Mouse (Mus musculus): ENCODE measurements around the gene Nfkbib. TPM values are rescaled to one million over a fixed set of nuclear protein-coding genes. Genes with fewer than 3 reads are reported as not detected.

Gene Nfkbib
- polyA plus RNA-seq, 1 experiment from 2014 or later = 44.4 TPM

DNA sequence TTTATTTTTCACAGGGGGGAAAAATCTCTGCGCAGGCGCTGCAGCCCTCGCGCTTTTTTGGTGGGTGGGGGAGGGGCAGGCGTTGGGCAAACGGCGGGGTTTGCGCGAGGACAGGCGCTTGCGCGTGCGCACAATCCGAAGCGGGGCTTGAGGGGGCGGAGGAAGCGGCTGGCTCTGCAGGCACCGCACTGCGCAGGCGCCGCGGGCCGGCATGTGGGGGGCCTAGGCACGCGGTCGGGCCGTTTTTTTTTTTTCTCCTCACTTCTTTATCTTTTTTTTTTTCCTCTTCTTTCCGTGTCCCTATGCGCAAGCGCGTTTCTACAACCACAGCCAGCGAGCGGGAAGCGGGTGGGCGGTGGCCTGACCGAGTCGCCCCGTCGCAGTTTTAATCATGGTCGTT is 43.9 kb upstream of the Nfkbib start:
- ATAC-seq (ENCODE audit: insufficient number of reproducible peaks, low FRiP score, low TSS enrichment, low read depth) (no peak), DNase-seq (ENCODE audit: low spot score) (peak; percentile 94)
- Histone ChIP-seq H3K4me2 (ENCODE audit: low read depth, severe bottlenecking) (peak overlapping the region; percentile 90), H3K27ac (replicated peaks; ENCODE audit: low read depth, low read length) (peak overlapping the region; percentile 98), H3K4me1 (ENCODE audit: control insufficient read depth, insufficient read depth, low read length) (peaks cover 23% of the 10 kb centered on the region), H3K4me3 (ENCODE audit: low read depth, low read length) (peak overlapping the region; percentile 85), H3K36me3 (ENCODE audit: control insufficient read depth, insufficient read depth, low read length) (peaks cover 32% of the 10 kb centered on the region), H3K9ac (ENCODE audit: low read length) (peak overlapping the region; percentile 96), H3K27me3 (ENCODE audit: control insufficient read depth, insufficient read depth, low read length) (no peaks in the 10 kb centered on the region), H3K9me3 (ENCODE audit: control insufficient read depth, low read length) (no peaks in the 10 kb centered on the region)
- under 1% methylated on average over 40 of the region's 40 CpGs for WGBS

DNA sequence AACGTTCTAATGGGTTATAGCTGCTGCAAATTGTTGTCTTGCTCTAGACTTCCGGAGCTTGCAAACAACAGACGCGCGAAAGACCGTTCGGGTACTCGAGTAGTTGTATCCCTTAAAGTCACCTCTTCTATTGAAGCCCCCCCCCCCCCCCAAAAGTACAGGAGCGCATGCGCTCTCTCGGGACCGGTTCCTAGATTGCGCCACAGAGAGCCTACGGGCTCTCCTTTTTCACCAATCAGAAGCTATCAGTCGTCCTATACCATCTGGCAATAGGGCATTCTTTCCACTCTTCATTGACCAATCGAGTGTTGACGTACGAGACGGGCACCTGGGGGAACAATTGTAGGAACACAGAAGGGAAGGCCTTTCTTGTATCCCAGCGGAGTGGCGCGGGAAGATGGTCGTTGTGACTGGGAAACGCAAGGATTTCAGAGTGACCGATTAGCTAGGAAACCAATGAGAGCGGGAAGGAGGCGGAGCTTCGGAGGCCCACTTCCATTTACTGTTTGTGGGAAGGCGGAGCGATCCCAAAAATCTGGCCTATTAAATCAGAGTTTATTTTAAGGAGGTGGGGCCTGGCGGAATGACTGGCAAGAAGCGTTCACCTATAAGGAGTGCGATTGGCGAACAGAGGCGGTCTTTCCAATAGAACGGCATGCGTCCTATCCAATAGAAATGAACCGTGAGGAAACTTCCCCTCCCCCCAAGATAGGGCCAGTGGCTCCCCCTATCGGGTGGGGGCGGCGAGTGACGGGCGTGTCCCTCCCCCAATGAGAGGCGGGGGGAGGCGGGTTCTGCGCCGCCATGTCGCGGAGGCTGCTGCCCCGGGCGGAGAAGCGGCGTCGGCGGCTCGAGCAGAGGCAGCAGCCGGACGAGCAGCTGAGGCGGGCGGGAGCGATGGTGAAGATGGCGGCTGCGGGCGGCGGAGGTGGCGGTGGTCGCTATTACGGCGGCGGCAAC is 43.1 kb upstream of the Nfkbib start:
- Histone ChIP-seq H3K4me3 (ENCODE audit: low read depth, low read length) (peak overlapping the region; percentile 85), H3K9me3 (ENCODE audit: control insufficient read depth, low read length) (no peaks in the 10 kb centered on the region), H3K27me3 (ENCODE audit: control insufficient read depth, insufficient read depth, low read length) (no peaks in the 10 kb centered on the region), H3K27ac (replicated peaks; ENCODE audit: low read depth, low read length) (peak overlapping the region; percentile 99), H3K4me2 (ENCODE audit: low read depth, severe bottlenecking) (peak overlapping the region; percentile 97), H3K36me3 (ENCODE audit: control insufficient read depth, insufficient read depth, low read length) (peaks cover 23% of the 10 kb centered on the region), H3K9ac (ENCODE audit: low read length) (peak overlapping the region; percentile 96), H3K4me1 (ENCODE audit: control insufficient read depth, insufficient read depth, low read length) (peaks cover 20% of the 10 kb centered on the region)
- WGBS = under 1% methylated on average over 70 of the region's 70 CpGs
- DNase-seq (ENCODE audit: low spot score) (peak; percentile 99), ATAC-seq (ENCODE audit: insufficient number of reproducible peaks, low FRiP score, low TSS enrichment, low read depth) (peak; percentile 93)

DNA sequence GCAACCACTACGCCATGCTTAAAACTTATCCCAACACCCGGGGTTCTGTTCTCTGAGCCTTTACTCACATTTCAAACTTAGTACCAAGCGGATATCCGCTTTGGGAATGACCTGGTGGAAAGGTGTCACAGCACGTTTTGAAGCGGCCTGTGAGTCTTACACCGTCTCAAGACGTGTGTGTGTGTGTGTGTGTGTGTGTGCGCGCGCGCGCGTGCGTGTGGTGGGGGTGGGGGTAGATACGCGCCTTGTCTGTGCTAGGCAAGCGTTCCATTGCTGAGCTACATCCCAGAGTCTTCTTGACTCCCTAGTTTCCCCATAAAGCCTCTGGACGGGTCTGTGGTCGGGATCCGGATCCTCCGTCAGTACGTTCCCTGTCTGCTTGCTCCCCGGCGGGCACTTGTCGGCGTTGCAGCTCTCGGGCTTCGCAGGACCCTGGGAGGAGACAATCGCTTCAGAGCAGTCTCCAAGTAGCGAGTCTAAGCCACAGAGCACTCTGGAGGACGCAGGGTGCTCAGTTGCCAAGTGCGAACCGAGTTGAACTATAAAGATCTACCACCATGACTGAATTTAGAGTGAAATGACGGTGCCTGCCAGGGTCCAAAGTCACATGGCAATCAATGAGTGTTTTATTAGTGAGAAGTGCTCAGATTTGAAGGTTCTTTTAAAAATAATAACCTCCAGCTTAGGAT is 42.2 kb upstream of the Nfkbib start:
- H3K9ac ChIP-seq (ENCODE audit: low read length) = peak overlapping the region; percentile 92
- peaks cover 16% of the 10 kb centered on the region for H3K36me3 ChIP-seq (ENCODE audit: control insufficient read depth, insufficient read depth, low read length)
- peak overlapping the region; percentile 99 for H3K27ac ChIP-seq (replicated peaks; ENCODE audit: low read depth, low read length)
- H3K27me3 ChIP-seq (ENCODE audit: control insufficient read depth, insufficient read depth, low read length) = no peaks in the 10 kb centered on the region
- peak overlapping the region; percentile 76 for H3K4me3 ChIP-seq (ENCODE audit: low read depth, low read length)
- H3K9me3 ChIP-seq (ENCODE audit: control insufficient read depth, low read length) = no peaks in the 10 kb centered on the region
- peaks cover 20% of the 10 kb centered on the region for H3K4me1 ChIP-seq (ENCODE audit: control insufficient read depth, insufficient read depth, low read length)
- DNase-seq (ENCODE audit: low spot score) (no peak), ATAC-seq (ENCODE audit: insufficient number of reproducible peaks, low FRiP score, low TSS enrichment, low read depth) (peak; percentile 14; the same call in 1 of the 2 replicates)
- H3K4me2 ChIP-seq (ENCODE audit: low read depth, severe bottlenecking) = peak overlapping the region; percentile 97
- WGBS = under 1% methylated on average over 35 of the region's 35 CpGs

DNA sequence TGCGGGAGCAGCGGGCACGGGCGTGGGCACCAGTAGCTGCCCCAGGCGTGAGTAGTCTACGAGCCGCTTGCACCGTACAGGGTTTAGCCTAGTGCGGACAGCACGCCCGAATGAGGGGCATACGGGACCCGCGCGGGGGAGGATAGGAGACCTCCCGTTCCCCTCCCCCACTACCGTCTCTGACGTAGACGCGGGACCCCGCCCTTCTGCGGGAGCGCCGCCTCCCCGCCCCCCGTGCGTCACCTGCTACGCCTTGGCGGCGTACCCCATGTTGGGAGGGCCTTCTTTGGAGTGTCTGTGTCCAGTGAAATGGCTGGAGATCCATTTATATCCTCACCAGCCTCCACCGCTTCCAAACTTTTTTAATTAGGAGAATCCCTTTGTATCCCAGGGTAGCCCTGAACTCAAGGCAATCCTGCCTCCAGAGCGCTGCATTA is 41.7 kb upstream of the Nfkbib start:
- Histone ChIP-seq H3K9ac (ENCODE audit: low read length) (peak overlapping the region; percentile 92), H3K27me3 (ENCODE audit: control insufficient read depth, insufficient read depth, low read length) (no peaks in the 10 kb centered on the region), H3K4me1 (ENCODE audit: control insufficient read depth, insufficient read depth, low read length) (peaks cover 22% of the 10 kb centered on the region), H3K27ac (replicated peaks; ENCODE audit: low read depth, low read length) (peak overlapping the region; percentile 99), H3K9me3 (ENCODE audit: control insufficient read depth, low read length) (no peaks in the 10 kb centered on the region), H3K36me3 (ENCODE audit: control insufficient read depth, insufficient read depth, low read length) (peaks cover 14% of the 10 kb centered on the region), H3K4me2 (ENCODE audit: low read depth, severe bottlenecking) (peak overlapping the region; percentile 97), H3K4me3 (ENCODE audit: low read depth, low read length) (peak overlapping the region; percentile 76)
- WGBS = under 1% methylated on average over 29 of the region's 32 CpGs
- DNase-seq (ENCODE audit: low spot score) (peak; percentile 95), ATAC-seq (ENCODE audit: insufficient number of reproducible peaks, low FRiP score, low TSS enrichment, low read depth) (peak; percentile 66)

DNA sequence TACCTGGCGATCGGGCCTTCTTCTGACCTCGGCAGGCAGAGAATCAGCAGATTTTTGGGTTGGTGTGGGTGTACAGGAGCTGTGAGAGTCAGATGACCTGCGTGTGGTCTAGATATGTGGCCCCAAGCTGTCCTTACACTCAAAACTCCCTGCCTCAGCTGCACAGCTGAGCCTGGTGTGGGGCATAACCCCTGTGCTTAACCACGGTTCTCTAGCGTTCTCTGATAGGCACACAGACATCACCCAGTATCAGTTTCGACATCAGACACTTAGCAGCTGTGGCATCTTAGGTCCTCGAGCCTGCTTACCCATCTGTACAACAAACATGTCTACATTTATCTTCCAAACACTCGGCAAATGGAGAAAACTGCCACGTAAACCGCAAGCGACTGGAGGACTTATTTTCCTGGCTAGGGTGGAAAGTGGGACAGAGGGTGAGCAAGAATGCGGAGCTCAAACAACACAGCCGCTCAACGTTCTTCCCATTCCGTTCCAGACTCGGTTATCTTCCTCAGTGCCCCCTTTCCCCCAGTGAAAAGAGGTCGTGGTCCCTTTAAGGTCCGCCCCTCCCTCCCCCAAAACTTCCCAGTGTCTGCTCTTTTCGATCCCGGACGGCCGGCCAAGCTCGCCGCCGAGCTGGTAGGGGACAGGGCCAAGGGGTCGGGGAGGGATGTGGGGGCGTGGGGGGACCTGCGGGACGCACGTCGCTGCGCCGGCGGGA is 41.1 kb upstream of the Nfkbib start, which contains the start of gene Hnrnpl:
Gene Hnrnpl, plus strand, starts transcription at position 321 of the 721 bp plus-strand sequence.
- no peak for DNase-seq (ENCODE audit: low spot score)
- H3K9ac ChIP-seq (ENCODE audit: low read length) = peak within 1 kb of the TSS; percentile 92
- no peaks in the 10 kb centered on the region for H3K9me3 ChIP-seq (ENCODE audit: control insufficient read depth, low read length)
- peaks cover 8% of the 10 kb centered on the region for H3K36me3 ChIP-seq (ENCODE audit: control insufficient read depth, insufficient read depth, low read length)
- H3K4me3 ChIP-seq (ENCODE audit: low read depth, low read length) = peak within 1 kb of the TSS; percentile 76
- 4% methylated on average over 35 of the region's 35 CpGs for WGBS
- peak within 1 kb of the TSS; percentile 97 for H3K4me2 ChIP-seq (ENCODE audit: low read depth, severe bottlenecking)
- peaks cover 26% of the 10 kb centered on the region for H3K4me1 ChIP-seq (ENCODE audit: control insufficient read depth, insufficient read depth, low read length)
- H3K27me3 ChIP-seq (ENCODE audit: control insufficient read depth, insufficient read depth, low read length) = no peaks in the 10 kb centered on the region
- peak; percentile 4; the same call in 1 of the 2 replicates for ATAC-seq (ENCODE audit: insufficient number of reproducible peaks, low FRiP score, low TSS enrichment, low read depth)
- peak within 1 kb of the TSS; percentile 99 for H3K27ac ChIP-seq (replicated peaks; ENCODE audit: low read depth, low read length)

DNA sequence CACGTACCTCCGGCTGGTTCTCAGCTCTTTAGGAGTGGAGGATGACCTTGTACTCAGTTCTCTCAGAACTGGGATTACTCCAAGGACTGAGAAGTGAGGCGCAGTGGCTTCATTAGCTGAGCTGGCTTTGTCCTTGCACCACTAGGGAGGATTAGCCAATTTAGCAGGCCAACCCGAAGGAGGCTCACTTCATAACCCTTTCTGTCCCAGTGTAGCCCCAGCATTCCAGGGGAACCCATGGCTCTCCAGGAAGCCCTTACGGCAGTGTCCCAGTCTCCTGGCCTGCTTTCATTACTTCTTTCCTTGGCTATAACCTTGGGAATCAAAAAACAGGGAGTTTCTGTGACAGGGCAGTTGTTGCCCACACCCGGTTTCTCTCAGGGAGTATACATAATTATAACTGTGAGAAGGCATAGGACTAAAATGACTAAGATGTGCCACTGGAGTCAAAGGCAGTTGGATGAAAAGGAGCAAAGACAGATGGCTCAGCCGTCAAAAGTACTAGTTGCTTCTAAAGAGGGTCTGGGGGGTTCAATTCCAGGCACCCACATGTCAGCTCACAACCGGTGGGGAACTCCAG is 40.4 kb upstream of the Nfkbib start:
- H3K4me1 ChIP-seq (ENCODE audit: control insufficient read depth, insufficient read depth, low read length) = peaks cover 27% of the 10 kb centered on the region
- peaks cover 1% of the 10 kb centered on the region; the same call in 1 of the 2 replicates for H3K36me3 ChIP-seq (ENCODE audit: control insufficient read depth, insufficient read depth, low read length)
- H3K4me2 ChIP-seq (ENCODE audit: low read depth, severe bottlenecking) = peak overlapping the region; percentile 97
- ATAC-seq (ENCODE audit: insufficient number of reproducible peaks, low FRiP score, low TSS enrichment, low read depth) (no peak), DNase-seq (ENCODE audit: low spot score) (no peak)
- peak overlapping the region; percentile 92; the same call in 1 of the 2 replicates for H3K9ac ChIP-seq (ENCODE audit: low read length)
- no peak overlapping the region; the same call in 1 of the 2 replicates for H3K27ac ChIP-seq (replicated peaks; ENCODE audit: low read depth, low read length)
- no peaks in the 10 kb centered on the region for H3K27me3 ChIP-seq (ENCODE audit: control insufficient read depth, insufficient read depth, low read length)
- H3K4me3 ChIP-seq (ENCODE audit: low read depth, low read length) = peak overlapping the region; percentile 76
- 52% methylated on average over 8 of the region's 8 CpGs for WGBS
- H3K9me3 ChIP-seq (ENCODE audit: control insufficient read depth, low read length) = no peaks in the 10 kb centered on the region

DNA sequence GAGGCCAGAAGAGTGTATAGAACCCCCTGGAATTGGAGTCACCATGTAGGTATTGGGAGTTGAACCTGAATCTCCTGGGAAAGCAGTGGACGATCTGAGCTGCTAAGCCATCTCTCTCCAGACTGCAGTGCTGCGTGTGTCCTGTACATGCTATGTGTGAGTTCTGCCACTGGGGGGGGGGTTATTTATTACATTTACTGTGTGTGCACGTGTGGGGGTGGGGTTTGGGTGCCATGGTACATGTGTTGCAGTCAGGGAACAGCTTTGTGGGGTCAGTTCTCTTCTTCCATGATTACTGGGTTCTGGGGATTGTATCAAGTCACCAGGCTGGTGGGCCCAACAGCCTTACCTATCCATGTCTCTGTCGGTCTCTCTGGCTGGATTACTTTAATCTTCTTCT is 39.6 kb upstream of the Nfkbib start:
- peaks cover 26% of the 10 kb centered on the region for H3K4me1 ChIP-seq (ENCODE audit: control insufficient read depth, insufficient read depth, low read length)

More for the DNA sequence above, 39.6 kb upstream of the Nfkbib start:
- H3K9me3 ChIP-seq (ENCODE audit: control insufficient read depth, low read length) = no peaks in the 10 kb centered on the region
- no peaks in the 10 kb centered on the region for H3K27me3 ChIP-seq (ENCODE audit: control insufficient read depth, insufficient read depth, low read length)
- no peaks in the 10 kb centered on the region; the same call in 1 of the 2 replicates for H3K36me3 ChIP-seq (ENCODE audit: control insufficient read depth, insufficient read depth, low read length)
- no peak overlapping the region for H3K9ac ChIP-seq (ENCODE audit: low read length)
- DNase-seq (ENCODE audit: low spot score) = no peak
- no peak overlapping the region for H3K27ac ChIP-seq (replicated peaks; ENCODE audit: low read depth, low read length)
- ATAC-seq (ENCODE audit: insufficient number of reproducible peaks, low FRiP score, low TSS enrichment, low read depth) = no peak
- no peak overlapping the region for H3K4me3 ChIP-seq (ENCODE audit: low read depth, low read length)
- no peak overlapping the region for H3K4me2 ChIP-seq (ENCODE audit: low read depth, severe bottlenecking)
- 86% methylated on average over 4 of the region's 4 CpGs for WGBS
